Mouse (Mus musculus): ENCODE data around the gene Exoc2. TPM values are rescaled to one million over a fixed set of nuclear protein-coding genes. Genes with fewer than 3 reads are reported as not detected.

Exoc2 gene
- polyA plus RNA-seq, 1 experiment from 2014 or later = 44.1 TPM

DNA sequence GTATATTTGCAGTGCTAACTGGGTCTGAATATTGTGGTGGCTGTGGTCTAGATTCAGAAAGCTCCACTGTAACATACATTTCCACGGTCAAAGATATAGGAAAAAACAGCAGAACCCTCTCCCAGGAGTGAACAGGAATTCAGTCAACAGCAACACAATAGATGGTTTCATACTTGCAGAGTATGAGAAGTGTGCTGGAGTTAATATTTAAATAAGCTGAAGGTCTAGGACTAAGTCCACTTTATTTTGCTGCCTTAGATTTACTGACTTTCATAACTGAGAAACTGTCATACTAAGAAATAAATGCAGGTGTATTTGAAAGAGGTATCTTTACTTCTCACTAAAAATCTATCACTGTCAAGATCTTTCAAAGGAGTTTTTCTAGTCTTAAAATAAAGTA lies 137.6 kb downstream of the Exoc2 start:
- H3K9me3 ChIP-seq = no peaks in the 10 kb centered on the region
- peaks cover 24% of the 10 kb centered on the region for H3K36me3 ChIP-seq
- H3K4me1 ChIP-seq (replicated peaks) = no peaks in the 10 kb centered on the region
- no peaks in the 10 kb centered on the region for H3K27me3 ChIP-seq
- H3K4me2 ChIP-seq = no peak overlapping the region
- WGBS = 93% methylated on average over 1 of the region's 1 CpGs
- no peak overlapping the region for H3K27ac ChIP-seq (replicated peaks)
- ATAC-seq (ENCODE audit: low read depth) = no peak
- no peak overlapping the region for H3K4me3 ChIP-seq
- H3K9ac ChIP-seq = no peak overlapping the region

GRCm38 (mm10) chr13:30834859-30835258 lies 139.0 kb downstream of the Exoc2 start:
- peaks cover 17% of the 10 kb centered on the region for H3K36me3 ChIP-seq
- no peaks in the 10 kb centered on the region for H3K9me3 ChIP-seq
- 88% methylated on average over 9 of the region's 9 CpGs for WGBS
- H3K4me3 ChIP-seq = no peak overlapping the region
- H3K4me2 ChIP-seq = no peak overlapping the region
- H3K9ac ChIP-seq = no peak overlapping the region
- no peak overlapping the region for H3K27ac ChIP-seq (replicated peaks)
- ATAC-seq (ENCODE audit: low read depth) = no peak
- H3K27me3 ChIP-seq = no peaks in the 10 kb centered on the region
- no peaks in the 10 kb centered on the region for H3K4me1 ChIP-seq (replicated peaks)

DNA sequence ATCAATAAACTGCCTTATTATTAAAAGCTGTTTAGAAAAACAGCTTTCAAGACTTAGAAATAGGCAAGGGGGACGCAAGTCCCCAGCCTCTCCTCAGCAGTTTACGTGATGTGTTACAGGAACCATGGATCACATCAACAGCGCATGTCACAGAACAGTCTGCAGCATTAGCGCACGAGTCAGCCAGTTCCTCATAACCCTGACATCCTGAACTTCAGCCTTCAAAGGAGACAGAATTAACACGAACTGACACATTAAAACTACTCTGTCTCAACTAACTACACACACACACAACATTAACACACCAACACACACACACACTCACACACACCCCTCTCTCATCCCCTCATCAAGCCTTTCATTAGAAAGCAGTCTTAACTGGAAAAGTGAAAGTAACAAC lies 139.5 kb downstream of the Exoc2 start:
- no peak overlapping the region for H3K4me2 ChIP-seq
- peaks cover 13% of the 10 kb centered on the region for H3K36me3 ChIP-seq
- H3K27ac ChIP-seq (replicated peaks) = no peak overlapping the region
- no peak overlapping the region for H3K4me3 ChIP-seq
- no peaks in the 10 kb centered on the region for H3K4me1 ChIP-seq (replicated peaks)
- ATAC-seq (ENCODE audit: low read depth) = no peak
- no peaks in the 10 kb centered on the region for H3K27me3 ChIP-seq
- 87% methylated on average over 6 of the region's 6 CpGs for WGBS
- H3K9ac ChIP-seq = no peak overlapping the region
- no peaks in the 10 kb centered on the region for H3K9me3 ChIP-seq

- no peak overlapping the region for H3K4me3 ChIP-seq
- 0 out of 2 replicates have a peak, but pooled peaks cover 7% of the 10 kb centered on the region for H3K36me3 ChIP-seq
- no peak overlapping the region for H3K27ac ChIP-seq (replicated peaks)
- ATAC-seq (ENCODE audit: low read depth) = no peak
- H3K4me1 ChIP-seq (replicated peaks) = no peaks in the 10 kb centered on the region
- no peaks in the 10 kb centered on the region for H3K27me3 ChIP-seq
- H3K9ac ChIP-seq = no peak overlapping the region
- WGBS = 87% methylated on average over 6 of the region's 6 CpGs
- H3K9me3 ChIP-seq = no peaks in the 10 kb centered on the region
- no peak overlapping the region for H3K4me2 ChIP-seq
These were observed 140.3 kb downstream of the Exoc2 start for GRCm38 (mm10) chr13:30833476-30834149.

GRCm38 (mm10) chr13:30831369-30831768 lies 142.5 kb downstream of the Exoc2 start:
- WGBS = 82% methylated on average over 6 of the region's 6 CpGs
- no peak for ATAC-seq (ENCODE audit: low read depth)

DNA sequence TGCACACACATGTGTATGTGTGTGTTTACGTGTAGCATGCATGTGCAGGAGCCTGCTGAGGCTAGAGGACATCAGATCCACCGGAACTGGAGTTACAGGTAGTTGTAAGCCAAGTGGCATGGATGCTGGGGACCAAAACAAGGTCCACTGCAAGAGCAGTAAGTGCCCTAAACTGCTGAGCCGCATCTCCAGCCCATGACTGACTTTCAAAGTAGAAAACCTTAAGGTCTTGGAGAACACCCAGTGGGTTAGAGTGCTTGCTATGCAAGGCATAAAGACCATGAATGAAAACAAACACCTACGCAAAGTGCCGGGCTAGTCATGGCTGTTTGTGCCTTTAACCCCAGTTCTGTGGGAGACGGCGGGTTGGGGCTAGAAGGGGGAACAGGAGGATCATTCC lies 147.4 kb downstream of the Exoc2 start:
- H3K4me3 ChIP-seq = no peak overlapping the region
- WGBS = 92% methylated on average over 7 of the region's 7 CpGs

More at GRCm38 (mm10) chr13:30831369-30831768, 142.5 kb downstream of the Exoc2 start:
- H3K27ac ChIP-seq (replicated peaks) = no peak overlapping the region
- no peaks in the 10 kb centered on the region for H3K27me3 ChIP-seq
- no peaks in the 10 kb centered on the region for H3K4me1 ChIP-seq (replicated peaks)
- no peak overlapping the region for H3K4me2 ChIP-seq
- no peak overlapping the region for H3K4me3 ChIP-seq
- H3K9ac ChIP-seq = no peak overlapping the region
- no peaks in the 10 kb centered on the region for H3K36me3 ChIP-seq
- no peaks in the 10 kb centered on the region for H3K9me3 ChIP-seq

GRCm38 (mm10) chr13:30824903-30825302 lies 149.0 kb downstream of the Exoc2 start:
- no peaks in the 10 kb centered on the region for H3K4me1 ChIP-seq (replicated peaks)
- H3K27ac ChIP-seq (replicated peaks) = no peak overlapping the region
- peaks cover 34% of the 10 kb centered on the region for H3K36me3 ChIP-seq
- no peaks in the 10 kb centered on the region for H3K27me3 ChIP-seq
- ATAC-seq (ENCODE audit: low read depth) = no peak
- H3K9ac ChIP-seq = no peak overlapping the region
- no peak overlapping the region for H3K4me2 ChIP-seq
- WGBS = 90% methylated on average over 3 of the region's 3 CpGs
- no peaks in the 10 kb centered on the region for H3K9me3 ChIP-seq
- H3K4me3 ChIP-seq = no peak overlapping the region

More for the DNA sequence above, 147.4 kb downstream of the Exoc2 start:
- no peaks in the 10 kb centered on the region for H3K9me3 ChIP-seq
- ATAC-seq (ENCODE audit: low read depth) = no peak
- no peak overlapping the region for H3K27ac ChIP-seq (replicated peaks)
- no peak overlapping the region for H3K9ac ChIP-seq
- H3K4me1 ChIP-seq (replicated peaks) = no peaks in the 10 kb centered on the region
- peaks cover 21% of the 10 kb centered on the region for H3K36me3 ChIP-seq
- H3K4me2 ChIP-seq = no peak overlapping the region
- no peaks in the 10 kb centered on the region for H3K27me3 ChIP-seq

DNA sequence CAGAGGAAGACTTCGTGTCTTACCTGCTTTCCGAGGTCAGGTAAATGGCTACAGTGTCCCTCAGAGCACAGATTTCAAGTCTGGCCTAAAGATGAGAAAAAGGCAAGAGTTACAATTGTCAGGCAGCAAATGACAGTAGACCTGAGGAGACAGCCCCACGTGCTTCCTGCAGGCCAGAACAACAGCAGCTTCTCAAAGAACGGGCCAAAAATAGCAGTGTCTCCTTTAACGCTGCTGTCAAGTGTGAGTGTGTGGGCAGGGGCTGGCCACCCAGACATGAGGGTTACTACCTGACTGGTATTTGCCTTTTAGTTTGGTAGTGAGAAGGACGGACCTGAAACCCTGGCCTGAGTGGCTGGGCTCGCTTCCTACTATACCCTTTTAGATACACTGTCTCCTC lies 153.3 kb downstream of the Exoc2 start:
- no peak for ATAC-seq (ENCODE audit: low read depth)
- 90% methylated on average over 7 of the region's 7 CpGs for WGBS
- Histone ChIP-seq H3K9me3 (no peaks in the 10 kb centered on the region), H3K4me1 (replicated peaks) (no peaks in the 10 kb centered on the region), H3K27ac (replicated peaks) (no peak overlapping the region), H3K4me2 (no peak overlapping the region), H3K27me3 (no peaks in the 10 kb centered on the region), H3K4me3 (no peak overlapping the region), H3K9ac (no peak overlapping the region), H3K36me3 (peaks cover 65% of the 10 kb centered on the region)

DNA sequence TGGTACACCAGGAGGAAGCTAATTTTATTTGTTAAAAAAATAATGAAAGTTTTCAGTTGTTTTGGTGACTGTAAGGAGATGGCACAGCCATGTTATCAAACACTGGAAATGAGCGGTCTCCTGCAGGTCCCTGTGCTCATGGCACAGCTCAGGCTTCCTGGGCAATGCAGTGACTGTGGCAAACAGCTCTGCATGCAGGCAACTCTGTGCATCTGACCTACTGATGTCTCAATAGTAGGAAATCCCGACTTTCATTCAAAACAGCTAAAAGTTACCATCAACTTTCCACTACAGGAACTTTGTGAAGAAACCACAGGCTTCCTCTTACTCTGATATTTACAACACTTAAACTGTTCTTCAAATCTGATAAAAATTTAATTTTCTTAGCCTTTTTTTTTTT lies 154.0 kb downstream of the Exoc2 start:
- Histone ChIP-seq H3K9me3 (no peaks in the 10 kb centered on the region), H3K27me3 (no peaks in the 10 kb centered on the region), H3K9ac (no peak overlapping the region), H3K4me2 (no peak overlapping the region), H3K4me3 (no peak overlapping the region), H3K27ac (replicated peaks) (no peak overlapping the region), H3K4me1 (replicated peaks) (no peaks in the 10 kb centered on the region), H3K36me3 (peaks cover 67% of the 10 kb centered on the region)
- ATAC-seq (ENCODE audit: low read depth) = no peak
- WGBS = 97% methylated on average over 2 of the region's 2 CpGs

DNA sequence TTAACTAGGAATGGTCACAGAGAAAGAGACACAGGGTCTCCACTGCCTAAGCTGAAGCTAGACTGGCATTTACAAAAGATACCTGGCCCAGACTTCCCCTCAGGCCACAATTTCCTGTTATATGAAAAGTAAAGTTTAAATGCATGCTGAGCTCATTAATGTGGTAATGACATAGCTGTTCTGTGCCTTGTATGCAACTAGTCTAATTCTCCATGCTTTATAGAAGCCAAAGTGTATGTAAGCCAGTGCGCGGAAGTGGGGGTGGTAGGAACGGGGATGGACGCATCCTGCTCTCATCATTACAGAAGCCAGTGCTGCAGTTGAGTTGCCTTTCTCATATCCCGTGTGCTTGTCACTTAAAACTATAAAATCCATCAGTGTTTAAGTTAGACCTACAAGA lies 156.5 kb downstream of the Exoc2 start:
- 98% methylated on average over 5 of the region's 5 CpGs for WGBS
- peaks cover 72% of the 10 kb centered on the region for H3K36me3 ChIP-seq
- no peak overlapping the region for H3K27ac ChIP-seq (replicated peaks)
- H3K4me1 ChIP-seq (replicated peaks) = no peaks in the 10 kb centered on the region
- ATAC-seq (ENCODE audit: low read depth) = no peak
- no peaks in the 10 kb centered on the region for H3K9me3 ChIP-seq
- no peak overlapping the region for H3K4me3 ChIP-seq
- H3K27me3 ChIP-seq = no peaks in the 10 kb centered on the region
- no peak overlapping the region for H3K9ac ChIP-seq
- no peak overlapping the region for H3K4me2 ChIP-seq

DNA sequence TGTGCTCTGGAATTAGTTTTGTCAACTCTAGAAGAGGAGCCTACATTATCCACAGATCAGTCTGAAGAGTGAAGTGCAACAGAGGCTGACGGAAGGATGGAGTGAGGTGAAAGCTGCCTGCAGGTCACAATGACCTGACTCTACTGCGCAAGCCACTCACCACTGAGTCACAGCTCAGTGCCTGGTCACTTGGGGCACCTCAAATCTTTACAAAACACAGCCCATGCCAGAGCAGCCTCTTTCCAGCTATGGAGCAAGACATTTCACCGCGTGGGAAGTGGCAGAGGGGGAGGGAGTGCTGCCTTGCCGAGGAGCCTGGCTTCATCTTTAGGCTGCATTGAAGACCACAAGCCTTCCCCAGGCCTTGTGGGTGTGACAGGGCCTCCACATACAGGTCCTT lies 159.6 kb downstream of the Exoc2 start:
- Histone ChIP-seq H3K4me1 (replicated peaks) (no peaks in the 10 kb centered on the region), H3K4me2 (no peak overlapping the region), H3K9me3 (no peaks in the 10 kb centered on the region), H3K27ac (replicated peaks) (no peak overlapping the region), H3K4me3 (no peak overlapping the region), H3K9ac (no peak overlapping the region), H3K36me3 (peaks cover 49% of the 10 kb centered on the region), H3K27me3 (no peaks in the 10 kb centered on the region)
- ATAC-seq (ENCODE audit: low read depth) = no peak
- WGBS = 87% methylated on average over 5 of the region's 5 CpGs

DNA sequence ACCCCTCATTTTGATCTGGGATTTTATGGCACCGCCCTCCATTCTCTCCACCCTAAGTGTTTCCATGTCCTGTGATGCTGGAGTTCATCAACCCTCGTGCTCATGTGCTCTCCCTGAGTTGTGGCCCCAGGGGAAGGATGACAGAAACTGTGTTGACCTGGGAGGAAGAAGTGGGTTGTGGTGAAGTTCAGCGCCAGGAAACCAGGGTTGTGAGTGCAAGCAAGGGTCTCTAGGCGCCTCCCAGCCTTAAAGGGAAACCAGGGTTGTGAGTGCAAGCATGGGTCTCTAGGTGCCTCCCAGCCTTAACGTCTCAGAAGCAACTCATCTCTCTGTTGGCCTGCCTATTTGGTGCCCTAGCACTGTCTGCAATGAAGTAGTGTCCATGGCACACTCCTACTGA lies 160.4 kb downstream of the Exoc2 start:
- Histone ChIP-seq H3K27me3 (no peaks in the 10 kb centered on the region), H3K27ac (replicated peaks) (no peak overlapping the region), H3K4me1 (replicated peaks) (no peaks in the 10 kb centered on the region), H3K36me3 (peaks cover 43% of the 10 kb centered on the region), H3K4me2 (no peak overlapping the region), H3K9me3 (no peaks in the 10 kb centered on the region), H3K9ac (no peak overlapping the region), H3K4me3 (no peak overlapping the region)
- no peak for ATAC-seq (ENCODE audit: low read depth)
- 91% methylated on average over 5 of the region's 5 CpGs for WGBS

GRCm38 (mm10) chr13:30809240-30809639 lies 164.7 kb downstream of the Exoc2 start:
- Histone ChIP-seq H3K27ac (replicated peaks) (no peak overlapping the region), H3K9me3 (no peaks in the 10 kb centered on the region), H3K27me3 (no peaks in the 10 kb centered on the region), H3K4me3 (no peak overlapping the region), H3K36me3 (peaks cover 7% of the 10 kb centered on the region), H3K9ac (no peak overlapping the region), H3K4me1 (replicated peaks) (no peaks in the 10 kb centered on the region), H3K4me2 (no peak overlapping the region)
- no peak for ATAC-seq (ENCODE audit: low read depth)
- whole genome bisulfite sequencing = 75% methylated on average over 7 of the region's 7 CpGs

All from neural tube, embryonic 13.5 days (tissue).